Mouse (Mus musculus): ENCODE results near the gene Tor4a. TPM values are rescaled to one million over a fixed set of nuclear protein-coding genes. Genes with fewer than 3 reads are reported as not detected.

The Tor4a gene
- polyA plus RNA-seq (2015; fragmentation: Nextera tagmentation; extraction: Ambion mirVana): 2.5 and 3.6 TPM in 2 replicates

GRCm38 (mm10) chr2:25196172-25196954 lies at the start of gene Tor4a:
TSS of gene Tor4a (minus strand) at chr2:25196886.

DNA sequence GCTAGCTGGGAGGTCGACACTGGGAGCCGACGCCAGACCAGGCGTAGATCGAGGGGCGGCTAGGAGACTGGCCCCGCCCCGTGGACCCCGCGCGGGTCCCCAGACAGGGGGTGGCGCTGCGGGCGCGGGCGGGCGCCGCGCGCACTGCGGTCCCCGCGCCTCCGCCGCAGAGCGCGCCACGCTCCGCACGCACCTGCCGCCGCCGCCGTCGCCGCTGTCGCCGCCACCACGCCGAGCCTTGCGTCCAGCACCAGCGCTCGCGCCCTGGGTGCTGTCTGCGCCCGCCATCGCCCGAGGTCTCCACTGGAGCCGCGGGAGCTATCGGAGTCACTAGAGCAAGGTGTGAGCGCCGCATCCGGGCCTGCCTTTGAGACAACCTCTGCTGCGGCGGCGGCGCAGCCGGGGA lies 45.4 kb upstream of the Tor4a start, which contains the start of the genes Rnf208 and Cysrt1:
Gene Rnf208, plus strand, starts transcription at position 155 of the 406 bp plus-strand sequence.
Gene Cysrt1, minus strand, starts transcription at position 352 of the 406 bp plus-strand sequence.

DNA sequence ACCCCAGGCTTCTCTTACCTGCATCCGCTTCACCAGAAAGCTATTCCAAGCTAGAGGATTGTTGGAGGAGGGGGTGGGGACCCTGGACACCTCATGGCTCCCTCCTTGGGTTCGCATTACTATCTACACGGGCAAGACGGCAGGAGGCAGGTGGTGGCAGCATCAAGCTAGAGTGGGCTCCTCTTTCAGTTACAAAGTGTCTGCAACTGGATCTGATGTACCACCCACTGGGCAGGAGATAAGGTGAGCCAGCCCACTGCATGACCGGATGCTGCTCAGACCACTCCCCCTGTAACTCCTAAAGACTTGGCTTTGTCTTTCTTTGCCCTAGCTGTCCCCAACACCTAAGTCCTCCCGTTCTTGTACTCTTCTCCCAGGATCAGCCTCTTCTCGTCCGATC lies 39.9 kb upstream of the Tor4a start, which contains the start of gene Rnf224:
Gene Rnf224, minus strand, starts transcription at position 174 of the 400 bp plus-strand sequence.

DNA sequence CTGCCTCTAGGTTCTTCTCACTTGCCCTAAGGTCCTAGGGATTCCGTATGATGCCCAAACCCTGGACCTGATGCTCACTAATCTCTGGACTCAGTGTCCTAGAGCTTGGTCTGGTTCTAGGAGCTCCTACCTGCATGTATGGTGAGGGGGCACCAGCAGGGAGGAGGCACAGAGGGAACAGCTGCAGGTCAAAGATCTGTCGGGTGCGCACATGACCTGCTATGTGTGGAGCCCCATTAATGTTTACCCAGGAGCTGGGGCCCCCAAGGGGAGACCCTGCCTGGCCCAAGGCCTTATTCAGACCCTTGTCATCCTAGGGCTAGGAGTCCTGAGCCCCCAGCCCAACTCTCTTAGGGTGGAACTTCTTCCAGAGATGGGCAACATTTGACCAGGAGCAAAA lies 37.4 kb upstream of the Tor4a start, which contains the start of gene Slc34a3:
Gene Slc34a3, minus strand, starts transcription at position 315 of the 400 bp plus-strand sequence.

GRCm38 (mm10) chr2:25224492-25224765 lies 27.7 kb upstream of the Tor4a start, which contains the start of gene Tubb4b:
TSS of gene Tubb4b (minus strand) at chr2:25224702.

GRCm38 (mm10) chr2:25218445-25218844 lies 21.8 kb upstream of the Tor4a start, which contains the start of gene Fam166a:
TSS of gene Fam166a (plus strand) at chr2:25218745.

GRCm38 (mm10) chr2:25214444-25214843 lies 17.8 kb upstream of the Tor4a start, which contains the start of gene Stpg3:
TSS of gene Stpg3 (minus strand) at chr2:25214637.

GRCm38 (mm10) chr2:25211121-25211670 lies 14.5 kb upstream of the Tor4a start, which contains the start of gene Nelfb:
TSS of gene Nelfb (minus strand) at chr2:25211489.

GRCm38 (mm10) chr2:25180478-25180903 lies 16.2 kb downstream of the Tor4a start, which contains the start of gene Nrarp:
TSS of gene Nrarp (plus strand) at chr2:25180758.

Other genes with a start within 250 kb of the Tor4a start
- 6.0 and 7.3 TPM in 2 replicates for gene Zmynd19, start 247.1 kb downstream of the Tor4a start, polyA plus RNA-seq (2015; fragmentation: Nextera tagmentation; extraction: Ambion mirVana)
- 10.7 and 11.1 TPM in 2 replicates for gene Dph7, start 234.5 kb downstream of the Tor4a start, polyA plus RNA-seq (2015; fragmentation: Nextera tagmentation; extraction: Ambion mirVana)
- gene Mrpl41, start 221.8 kb downstream of the Tor4a start, polyA plus RNA-seq (2015; fragmentation: Nextera tagmentation; extraction: Ambion mirVana): 125 and 128 TPM in 2 replicates
- gene Pnpla7, start 220.9 kb downstream of the Tor4a start, polyA plus RNA-seq (2015; fragmentation: Nextera tagmentation; extraction: Ambion mirVana): 8.0 and 9.6 TPM in 2 replicates
- 33.9 and 34.8 TPM in 2 replicates for gene Nsmf, start 142.5 kb downstream of the Tor4a start, polyA plus RNA-seq (2015; fragmentation: Nextera tagmentation; extraction: Ambion mirVana)
- gene Entpd8, start 116.6 kb downstream of the Tor4a start, polyA plus RNA-seq (2015; fragmentation: Nextera tagmentation; extraction: Ambion mirVana): not detected in 2 replicates
- gene Noxa1, start 101.7 kb downstream of the Tor4a start, polyA plus RNA-seq (2015; fragmentation: Nextera tagmentation; extraction: Ambion mirVana): 0.17 TPM in 1 of 2 replicates, not detected in the other
- gene Nrarp, start 16.1 kb downstream of the Tor4a start, polyA plus RNA-seq (2015; fragmentation: Nextera tagmentation; extraction: Ambion mirVana): 9.5 and 13.8 TPM in 2 replicates
- 42.2 and 43.2 TPM in 2 replicates for gene Nelfb, start 14.6 kb upstream of the Tor4a start, polyA plus RNA-seq (2015; fragmentation: Nextera tagmentation; extraction: Ambion mirVana)
- not detected in 2 replicates for gene Stpg3, start 17.8 kb upstream of the Tor4a start, polyA plus RNA-seq (2015; fragmentation: Nextera tagmentation; extraction: Ambion mirVana)
- 0.19 TPM in 1 of 2 replicates, not detected in the other for gene Fam166a, start 21.9 kb upstream of the Tor4a start, polyA plus RNA-seq (2015; fragmentation: Nextera tagmentation; extraction: Ambion mirVana)
- 141 and 191 TPM in 2 replicates for gene Tubb4b, start 27.8 kb upstream of the Tor4a start, polyA plus RNA-seq (2015; fragmentation: Nextera tagmentation; extraction: Ambion mirVana)
- gene Slc34a3, start 37.5 kb upstream of the Tor4a start, polyA plus RNA-seq (2015; fragmentation: Nextera tagmentation; extraction: Ambion mirVana): not detected in 2 replicates
- gene Rnf224, start 39.9 kb upstream of the Tor4a start, polyA plus RNA-seq (2015; fragmentation: Nextera tagmentation; extraction: Ambion mirVana): not detected in 2 replicates
- gene Rnf208, start 45.4 kb upstream of the Tor4a start, polyA plus RNA-seq (2015; fragmentation: Nextera tagmentation; extraction: Ambion mirVana): 0.50 and 1.5 TPM in 2 replicates
- gene Cysrt1, start 45.6 kb upstream of the Tor4a start, polyA plus RNA-seq (2015; fragmentation: Nextera tagmentation; extraction: Ambion mirVana): 8.6 TPM in 1 of 2 replicates, not detected in the other
- 1.2 and 2.0 TPM in 2 replicates for gene AL732309.1, start 50.0 kb upstream of the Tor4a start, polyA plus RNA-seq (2015; fragmentation: Nextera tagmentation; extraction: Ambion mirVana)
- 27.2 and 29.6 TPM in 2 replicates for gene Tmem203, start 58.6 kb upstream of the Tor4a start, polyA plus RNA-seq (2015; fragmentation: Nextera tagmentation; extraction: Ambion mirVana)
- gene Tprn, start 65.7 kb upstream of the Tor4a start, polyA plus RNA-seq (2015; fragmentation: Nextera tagmentation; extraction: Ambion mirVana): 3.0 and 3.9 TPM in 2 replicates
- 102 and 122 TPM in 2 replicates for gene Ssna1, start 75.6 kb upstream of the Tor4a start, polyA plus RNA-seq (2015; fragmentation: Nextera tagmentation; extraction: Ambion mirVana)
- gene Anapc2, start 75.6 kb upstream of the Tor4a start, polyA plus RNA-seq (2015; fragmentation: Nextera tagmentation; extraction: Ambion mirVana): 51.7 and 54.8 TPM in 2 replicates
- not detected in 2 replicates for gene Tmem210, start 91.3 kb upstream of the Tor4a start, polyA plus RNA-seq (2015; fragmentation: Nextera tagmentation; extraction: Ambion mirVana)
- 0.12 and 0.15 TPM in 2 replicates for gene Lrrc26, start 93.0 kb upstream of the Tor4a start, polyA plus RNA-seq (2015; fragmentation: Nextera tagmentation; extraction: Ambion mirVana)
- not detected in 2 replicates for gene Grin1, start 122.3 kb upstream of the Tor4a start, polyA plus RNA-seq (2015; fragmentation: Nextera tagmentation; extraction: Ambion mirVana)
- 29.6 and 33.0 TPM in 2 replicates for gene Man1b1, start 135.5 kb upstream of the Tor4a start, polyA plus RNA-seq (2015; fragmentation: Nextera tagmentation; extraction: Ambion mirVana)
- gene Dpp7, start 159.5 kb upstream of the Tor4a start, polyA plus RNA-seq (2015; fragmentation: Nextera tagmentation; extraction: Ambion mirVana): 8.7 and 10.9 TPM in 2 replicates
- gene Uap1l1, start 168.8 kb upstream of the Tor4a start, polyA plus RNA-seq (2015; fragmentation: Nextera tagmentation; extraction: Ambion mirVana): 12.4 and 16.8 TPM in 2 replicates
- 5.8 and 6.4 TPM in 2 replicates for gene Sapcd2, start 175.4 kb upstream of the Tor4a start, polyA plus RNA-seq (2015; fragmentation: Nextera tagmentation; extraction: Ambion mirVana)
- 30.8 and 32.7 TPM in 2 replicates for gene Entpd2, start 199.0 kb upstream of the Tor4a start, polyA plus RNA-seq (2015; fragmentation: Nextera tagmentation; extraction: Ambion mirVana)
- gene Npdc1, start 202.5 kb upstream of the Tor4a start, polyA plus RNA-seq (2015; fragmentation: Nextera tagmentation; extraction: Ambion mirVana): 19.3 and 28.5 TPM in 2 replicates
- gene Fut7, start 226.4 kb upstream of the Tor4a start, polyA plus RNA-seq (2015; fragmentation: Nextera tagmentation; extraction: Ambion mirVana): 0.06 TPM in 1 of 2 replicates, not detected in the other
- gene Abca2, start 231.8 kb upstream of the Tor4a start, polyA plus RNA-seq (2015; fragmentation: Nextera tagmentation; extraction: Ambion mirVana): 1.2 and 1.6 TPM in 2 replicates